Mouse (Mus musculus) erythroblast, embryonic 14.5 days (primary cell): Measurements from ENCODE around the gene Ccdc40.
"Not testable (repeated sequence)": the region's sequence is repeated elsewhere in the genome, so short reads cannot be mapped to it uniquely, and the experiment has no call there.

ENCODE experiments used
- GATA1 ChIP-seq: IDR thresholded peaks from 2 replicates; pipeline ENCODE4 v1.6.1; 2012; ENCODE audit warnings: low read length, inconsistent platforms, mixed read lengths
- TAL1 ChIP-seq: IDR thresholded peaks from 3 replicates; pipeline ENCODE4 v1.6.1; 2012; ENCODE audit warnings: low read length, inconsistent platforms, mixed read lengths

DNA sequence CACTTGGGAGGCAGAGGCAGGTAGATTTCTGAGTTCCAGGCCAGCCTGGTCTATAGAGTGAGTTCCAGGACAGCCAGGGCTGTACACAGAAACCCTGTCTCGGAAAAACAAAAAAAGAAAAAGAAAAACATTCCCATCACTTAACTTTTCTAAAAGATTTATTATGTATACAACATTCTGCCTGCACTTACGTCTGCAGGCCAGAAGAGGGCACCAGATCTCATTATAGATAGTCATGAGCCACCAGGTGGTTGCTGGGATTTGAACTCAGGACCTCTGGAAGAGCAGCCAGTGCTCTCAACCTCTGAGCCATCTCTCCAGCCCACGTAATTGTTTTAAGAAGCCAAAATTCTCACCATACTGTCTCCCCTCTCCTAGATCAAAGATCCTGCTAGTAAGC, 44.1 kb downstream of the Ccdc40 start:
- not testable (repeated sequence) for TF ChIP-seq GATA1, TAL1
